Mouse (Mus musculus) brain, adult 2 months (tissue): Measurements from ENCODE around the gene Vav3.

Source experiments
- DNase-seq: peaks from one replicate; pipeline ENCODE4 v3.0.0; 2011; ENCODE audit warnings: low read depth, low spot score

Vav3 gene

DNA sequence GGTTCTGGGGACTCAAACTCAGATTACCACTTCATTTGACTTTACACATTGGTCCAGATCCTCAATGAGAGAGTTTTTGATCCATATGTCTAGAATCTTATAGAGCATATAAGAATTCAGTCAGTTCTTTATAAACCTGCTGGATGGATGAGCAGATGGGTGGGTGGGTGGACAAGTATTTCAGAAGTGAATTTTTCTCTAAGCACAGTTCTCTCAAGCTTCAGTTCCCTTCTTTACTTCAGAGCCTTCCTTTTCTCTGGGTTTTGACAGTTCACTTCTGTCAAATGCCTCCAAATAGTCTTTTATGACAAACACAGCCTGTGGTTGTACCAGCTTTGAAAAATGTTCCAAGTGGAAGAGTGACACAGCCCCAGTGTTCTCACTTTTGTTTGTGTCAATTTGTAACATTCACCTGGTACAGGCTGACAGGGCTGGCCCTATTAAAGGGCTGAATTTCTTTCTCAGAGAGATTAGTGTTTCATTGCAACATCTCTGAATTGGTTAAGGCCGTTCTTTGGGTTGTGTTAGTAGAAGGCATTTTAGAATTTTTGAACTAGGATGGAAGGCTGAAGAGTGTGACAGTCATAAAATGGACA, 159.5 kb downstream of the Vav3 start:
- peak; percentile 65 for DNase-seq

GRCm38 (mm10) chr3:109509784-109510183, 169.3 kb downstream of the Vav3 start:
- no peak for DNase-seq

GRCm38 (mm10) chr3:109511849-109512248, 171.4 kb downstream of the Vav3 start:
- DNase-seq = no peak

GRCm38 (mm10) chr3:109515479-109515878, 175.0 kb downstream of the Vav3 start:
- no peak for DNase-seq

- no peak for DNase-seq
Observed at GRCm38 (mm10) chr3:109516372-109516771, 175.9 kb downstream of the Vav3 start.

DNA sequence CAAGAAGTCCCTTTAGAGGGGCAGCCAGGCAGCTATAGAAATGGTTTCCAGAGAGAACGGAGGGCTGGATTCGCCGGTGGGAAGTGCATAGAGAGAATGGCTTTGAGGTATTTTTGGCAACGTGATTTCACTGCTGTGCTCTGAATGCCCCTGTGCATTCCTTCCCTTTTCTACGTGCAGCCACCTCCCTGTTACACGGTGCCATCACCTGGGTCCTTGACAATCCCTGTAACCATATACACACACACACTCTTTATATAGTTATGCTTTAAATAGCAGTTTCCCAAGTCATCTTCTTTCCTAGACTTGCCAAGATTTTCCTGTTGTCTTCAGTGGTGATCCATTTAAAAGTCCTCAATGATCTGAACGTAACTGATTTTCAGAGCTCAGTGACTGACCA, 181.7 kb downstream of the Vav3 start:
- DNase-seq = no peak

DNA sequence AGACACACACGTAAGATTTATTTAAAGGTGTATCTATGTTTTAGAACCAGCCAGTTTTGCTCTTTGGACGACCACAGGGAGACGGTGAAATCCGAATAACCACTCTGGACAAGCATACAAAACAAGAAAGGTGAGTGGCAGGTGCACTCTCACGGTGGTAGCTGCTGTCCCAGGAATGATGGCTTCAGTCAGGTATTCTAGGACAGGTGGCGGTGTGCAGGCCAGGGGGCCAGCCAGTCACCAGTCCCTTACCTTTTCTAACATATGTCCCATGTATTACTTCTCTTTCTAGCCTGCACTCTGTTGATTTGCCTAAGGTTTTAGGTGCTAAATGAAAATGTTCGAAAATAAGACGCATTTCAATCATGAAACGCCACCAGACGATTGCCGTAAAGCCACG, 185.4 kb downstream of the Vav3 start:
- DNase-seq = no peak

- DNase-seq = peak; percentile 91
Observed at GRCm38 (mm10) chr3:109526246-109526645, 185.8 kb downstream of the Vav3 start.

GRCm38 (mm10) chr3:109526651-109527050, 186.2 kb downstream of the Vav3 start:
- no peak for DNase-seq

GRCm38 (mm10) chr3:109528688-109529087, 188.2 kb downstream of the Vav3 start:
- DNase-seq = peak; percentile 43

GRCm38 (mm10) chr3:109537686-109538085, 197.2 kb downstream of the Vav3 start:
- DNase-seq = no peak

DNA sequence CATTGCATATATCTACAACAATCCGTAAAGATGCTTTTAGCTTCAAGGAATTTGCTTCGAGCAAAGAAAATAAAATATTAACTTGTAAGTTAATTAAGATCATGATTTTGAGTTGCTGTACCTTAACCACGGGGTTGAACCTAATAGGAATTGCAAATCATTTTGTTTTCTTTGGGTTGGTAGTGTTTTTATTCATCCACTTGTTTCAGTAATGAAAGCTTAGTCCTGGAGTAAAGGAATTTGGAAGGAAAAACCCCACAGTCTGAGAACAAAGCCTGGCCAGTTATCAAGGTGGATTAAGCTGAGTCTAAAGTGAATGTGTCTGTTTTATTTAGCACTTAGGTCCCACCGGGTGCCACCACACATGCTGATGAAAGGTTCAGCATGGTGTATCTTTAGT, 199.6 kb downstream of the Vav3 start:
- DNase-seq = no peak

GRCm38 (mm10) chr3:109544476-109545221, 204.2 kb downstream of the Vav3 start:
- DNase-seq = no peak

- no peak for DNase-seq
Observed at GRCm38 (mm10) chr3:109557329-109557728, 216.9 kb downstream of the Vav3 start.

GRCm38 (mm10) chr3:109561295-109561694, 220.8 kb downstream of the Vav3 start:
- peak; percentile 35 for DNase-seq

DNA sequence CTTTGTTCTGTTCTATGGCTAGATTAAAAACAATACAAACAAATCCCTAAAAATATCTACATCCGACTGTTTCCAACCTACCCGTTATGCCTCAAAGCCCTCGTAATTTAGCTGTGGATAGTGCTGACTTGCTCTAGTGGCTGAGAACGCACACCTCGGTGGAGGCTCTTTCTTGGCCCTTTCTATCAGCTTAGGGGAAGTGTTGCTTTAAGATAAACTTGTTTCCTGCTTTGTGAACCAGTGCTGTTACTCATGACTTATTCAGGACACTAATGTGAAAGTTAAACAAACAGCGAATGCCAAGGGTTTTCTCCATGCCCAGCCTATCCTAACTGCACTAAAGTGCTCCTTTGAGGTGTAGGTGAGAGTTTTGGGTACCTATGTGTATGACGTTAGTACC, 221.3 kb downstream of the Vav3 start:
- DNase-seq = no peak

GRCm38 (mm10) chr3:109562268-109562667, 221.8 kb downstream of the Vav3 start:
- DNase-seq = no peak

GRCm38 (mm10) chr3:109564443-109564842, 224.0 kb downstream of the Vav3 start:
- DNase-seq = no peak

GRCm38 (mm10) chr3:109568542-109569265, 228.3 kb downstream of the Vav3 start:
- peak; percentile 60 for DNase-seq

- no peak for DNase-seq
Observed at GRCm38 (mm10) chr3:109571483-109571882, 231.0 kb downstream of the Vav3 start.

GRCm38 (mm10) chr3:109572871-109573270, 232.4 kb downstream of the Vav3 start:
- DNase-seq = no peak

GRCm38 (mm10) chr3:109573549-109574146, 233.2 kb downstream of the Vav3 start:
- DNase-seq = no peak
